Mouse (Mus musculus) mature B cell (primary cell): Measurements from ENCODE around the gene Hoxb5.

Experiments
- in situ Hi-C: fragments of 300-500 bp; cut with MboI; formaldehyde crosslinking; loops from 2 replicates; pipeline ENCODE4 v1.14.3; 2019

Hoxb5 gene

GRCm38 (mm10) chr11:96303151-96304099 lies at the start of gene Hoxb5:
Gene Hoxb5 (plus strand): TSS chr11:96303336.
- in situ Hi-C loops = loop anchor here (10.0 kb wide), 1 partner anchor 251 kb away; no protein-coding TSS in a partner anchor

GRCm38 (mm10) chr11:96254221-96254620 lies 48.9 kb upstream of the Hoxb5 start:
- in situ Hi-C loops = no loop called here

- in situ Hi-C loops = no loop called here
Observed at GRCm38 (mm10) chr11:96255111-96255995, 47.8 kb upstream of the Hoxb5 start.

- in situ Hi-C loops = no loop called here
Observed at GRCm38 (mm10) chr11:96255996-96256445, 47.1 kb upstream of the Hoxb5 start.

- in situ Hi-C loops = no loop called here
Observed at GRCm38 (mm10) chr11:96257141-96257540, 46.0 kb upstream of the Hoxb5 start.

- in situ Hi-C loops = no loop called here
Observed at GRCm38 (mm10) chr11:96259038-96259437, 44.1 kb upstream of the Hoxb5 start.

GRCm38 (mm10) chr11:96259511-96259910 lies 43.6 kb upstream of the Hoxb5 start:
- in situ Hi-C loops = no loop called here

GRCm38 (mm10) chr11:96260310-96260970 lies 42.7 kb upstream of the Hoxb5 start:
- in situ Hi-C loops = no loop called here

GRCm38 (mm10) chr11:96261323-96261890 lies 41.7 kb upstream of the Hoxb5 start:
- in situ Hi-C loops = no loop called here

- in situ Hi-C loops = no loop called here
Observed at GRCm38 (mm10) chr11:96262262-96262830, 40.8 kb upstream of the Hoxb5 start.

- in situ Hi-C loops = no loop called here
Observed at GRCm38 (mm10) chr11:96263636-96264389, 39.3 kb upstream of the Hoxb5 start.

- in situ Hi-C loops = no loop called here
Observed at GRCm38 (mm10) chr11:96264390-96265020, 38.6 kb upstream of the Hoxb5 start.

GRCm38 (mm10) chr11:96265954-96266353 lies 37.2 kb upstream of the Hoxb5 start:
- in situ Hi-C loops = no loop called here

- in situ Hi-C loops = no loop called here
Observed at GRCm38 (mm10) chr11:96267021-96267920, 35.9 kb upstream of the Hoxb5 start.

GRCm38 (mm10) chr11:96268031-96268745 lies 34.9 kb upstream of the Hoxb5 start:
- in situ Hi-C loops = no loop called here

GRCm38 (mm10) chr11:96269869-96270268 lies 33.3 kb upstream of the Hoxb5 start:
- in situ Hi-C loops = no loop called here

GRCm38 (mm10) chr11:96270996-96271540 lies 32.1 kb upstream of the Hoxb5 start, which contains the start of gene Hoxb9:
Gene Hoxb9 (plus strand): TSS chr11:96271457.
- in situ Hi-C loops = no loop called here

- in situ Hi-C loops = no loop called here
Observed at GRCm38 (mm10) chr11:96271541-96272011, 31.6 kb upstream of the Hoxb5 start.
